Mouse (Mus musculus) myocyte (in vitro differentiated cells): ENCODE measurements around the gene Iffo2. TPM values are rescaled to one million over a fixed set of nuclear protein-coding genes. Genes with fewer than 3 reads are reported as not detected.

ENCODE experiments used
- H3K27me3 ChIP-seq: one replicate; pipeline ENCODE4 v1.6.1; 2011; ENCODE audit not compliant: control insufficient read depth, insufficient read depth, insufficient read length
- H3K36me3 ChIP-seq: one replicate; pipeline ENCODE4 v1.6.1; 2011; ENCODE audit not compliant: control insufficient read depth, insufficient read depth
- H3K4me2 ChIP-seq: one replicate; pipeline ENCODE4 v1.6.1; 2011; ENCODE audit warnings: low read depth, control low read depth
- H3K4me3 ChIP-seq: one replicate; pipeline ENCODE4 v1.5.1; 2011; ENCODE audit warnings: mild to moderate bottlenecking, control low read depth, moderate library complexity
- H3K79me2 ChIP-seq: one replicate; pipeline ENCODE4 v1.6.1; 2011; ENCODE audit not compliant: control insufficient read depth, insufficient read depth
- H3ac ChIP-seq: one replicate; pipeline ENCODE4 v1.6.1; 2011; ENCODE audit not compliant: control insufficient read depth, insufficient read length
- CEBPB ChIP-seq: IDR thresholded peaks from 2 replicates; pipeline ENCODE4 v1.6.1; 2011; ENCODE audit warnings: mild to moderate bottlenecking, moderate library complexity; ENCODE audit not compliant: poor library complexity, insufficient read depth, severe bottlenecking
- E2F4 ChIP-seq: IDR thresholded peaks from one replicate; pipeline ENCODE4 v1.6.1; 2011; ENCODE audit warnings: mild to moderate bottlenecking, control low read depth, moderate library complexity; ENCODE audit not compliant: insufficient read depth
- MAX ChIP-seq: IDR thresholded peaks from one replicate; pipeline ENCODE4 v1.6.1; 2011; ENCODE audit warnings: low read depth, mild to moderate bottlenecking, control low read depth
- MYOD1 ChIP-seq, 3 experiments: IDR thresholded peaks; one replicate each; pipeline ENCODE4 v1.6.1; 2011; ENCODE audit warnings: control low read depth in 2 of 3, low read depth in 2 of 3, mild to moderate bottlenecking in 2 of 3, moderate library complexity in 1 of 3; ENCODE audit not compliant: insufficient read length in 2 of 3, control insufficient read depth in 1 of 3
- MYOG ChIP-seq, 3 experiments: IDR thresholded peaks; one replicate each; pipeline ENCODE4 v1.6.1; 2011; ENCODE audit warnings: control low read depth in 2 of 3, low read depth in 2 of 3, mild to moderate bottlenecking in 2 of 3; ENCODE audit not compliant: insufficient read length in 2 of 3, control insufficient read depth in 1 of 3, insufficient read depth in 1 of 3
- POLR2A ChIP-seq: IDR thresholded peaks from one replicate; pipeline ENCODE4 v1.6.1; 2011; ENCODE audit warnings: low read depth, mild to moderate bottlenecking, control low read depth, moderate library complexity; ENCODE audit not compliant: insufficient read length
- POLR2AphosphoS2 ChIP-seq: IDR thresholded peaks from one replicate; pipeline ENCODE4 v1.6.1; 2011; ENCODE audit warnings: low read depth, control low read depth; ENCODE audit not compliant: insufficient read length
- REST ChIP-seq: IDR thresholded peaks from one replicate; pipeline ENCODE4 v1.6.1; 2011; ENCODE audit warnings: mild to moderate bottlenecking, control low read depth, moderate library complexity; ENCODE audit not compliant: insufficient read depth, insufficient read length
- SRF ChIP-seq: IDR thresholded peaks from one replicate; pipeline ENCODE4 v1.6.1; 2011; ENCODE audit warnings: low read depth; ENCODE audit not compliant: control insufficient read depth, insufficient read length
- TCF12 ChIP-seq: IDR thresholded peaks from one replicate; pipeline ENCODE4 v1.6.1; 2011; ENCODE audit warnings: mild to moderate bottlenecking, control low read depth; ENCODE audit not compliant: poor library complexity, insufficient read depth, severe bottlenecking
- TCF3 ChIP-seq: IDR thresholded peaks from one replicate; pipeline ENCODE4 v1.6.1; 2011; ENCODE audit warnings: low read depth, control low read depth; ENCODE audit not compliant: insufficient read length
- USF1 ChIP-seq: IDR thresholded peaks from one replicate; pipeline ENCODE4 v1.6.1; 2011; ENCODE audit warnings: low read depth, mild to moderate bottlenecking, control low read depth, moderate library complexity
- polyA plus RNA-seq: library from polyadenylated mRNA; unstranded; fragments of >200 nt; fragmentation: generic; extraction: Trizol; gene quantifications from one replicate; pipeline ENCODE4 v1.2.1, GENCODE M21; 2012; ENCODE audit warnings: missing spikeins

Gene Iffo2
- polyA plus RNA-seq, 1 experiment, result 12.1 TPM

DNA sequence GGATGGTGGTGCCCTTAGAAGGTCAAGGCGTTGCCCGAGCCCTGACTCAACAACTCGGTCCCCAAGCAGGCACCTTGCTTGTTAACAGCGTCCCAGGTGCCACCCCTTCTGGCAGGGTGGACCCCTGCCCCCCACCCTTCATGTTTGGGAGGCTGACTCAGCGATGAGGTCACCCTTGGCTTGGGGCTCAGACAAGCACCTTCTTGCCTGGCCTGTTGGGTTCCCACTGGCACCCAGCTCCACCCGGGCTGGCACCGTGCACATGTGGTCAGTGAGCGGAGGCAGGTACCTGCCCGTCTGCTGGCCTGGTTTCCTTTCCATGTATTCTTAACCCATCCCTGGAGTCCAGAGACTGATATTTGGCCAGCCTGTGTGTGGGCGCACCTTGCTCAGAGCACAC lies 8.4 kb upstream of the Iffo2 start:
- Histone ChIP-seq H3ac (no peak overlapping the region), H3K79me2 (no peaks in the 10 kb centered on the region), H3K4me2 (no peak overlapping the region), H3K4me3 (no peak overlapping the region), H3K27me3 (no peaks in the 10 kb centered on the region), H3K36me3 (no peaks in the 10 kb centered on the region)
- TF ChIP-seq USF1 (no peak), POLR2A (no peak), MYOD1 (IDR thresholded peaks at IDR 0.05; ENCODE audit: control insufficient read depth in 1 of 3, insufficient read length in 2 of 3, low read depth in 2 of 3) (no peak), MYOG (IDR thresholded peaks at IDR 0.05; ENCODE audit: control insufficient read depth in 1 of 3, insufficient read depth in 1 of 3, insufficient read length in 2 of 3, low read depth in 2 of 3) (no peak), REST (no peak), TCF3 (no peak), SRF (no peak), MAX (no peak), E2F4 (no peak), CEBPB (no peak), POLR2AphosphoS2 (no peak), TCF12 (no peak)

DNA sequence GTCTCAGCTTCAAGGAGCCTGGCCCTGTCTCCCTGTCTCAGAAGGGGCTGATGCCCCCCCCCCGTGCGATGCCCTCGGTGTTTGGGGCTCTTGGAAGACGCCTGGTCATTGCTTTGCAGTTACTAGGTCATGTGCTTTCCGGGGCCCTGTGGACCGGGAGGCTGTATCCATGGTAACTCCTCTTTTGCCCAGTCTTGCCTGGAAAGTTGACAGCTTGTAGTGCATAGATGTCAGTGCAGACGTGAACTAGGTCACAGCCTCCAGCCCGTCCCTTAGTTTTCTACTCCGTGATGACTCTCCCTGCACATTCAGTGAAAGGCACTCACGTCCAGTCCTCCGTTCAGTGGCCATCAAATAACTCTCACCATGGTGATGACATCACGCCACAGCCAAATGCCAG lies 3.9 kb upstream of the Iffo2 start:
- H3K4me2 ChIP-seq, result no peak overlapping the region
- TF ChIP-seq USF1 (no peak), REST (no peak), CEBPB (no peak), MYOD1 (IDR thresholded peaks at IDR 0.05; ENCODE audit: control insufficient read depth in 1 of 3, insufficient read length in 2 of 3, low read depth in 2 of 3) (no peak), MYOG (IDR thresholded peaks at IDR 0.05; ENCODE audit: control insufficient read depth in 1 of 3, insufficient read depth in 1 of 3, insufficient read length in 2 of 3, low read depth in 2 of 3) (no peak), TCF12 (no peak), POLR2A (no peak), E2F4 (no peak), TCF3 (no peak), MAX (no peak), POLR2AphosphoS2 (no peak)
- H3K4me3 ChIP-seq, result no peak overlapping the region
- H3K79me2 ChIP-seq, result no peaks in the 10 kb centered on the region
- no peaks in the 10 kb centered on the region for H3K27me3 ChIP-seq
- H3ac ChIP-seq, result no peak overlapping the region
- H3K36me3 ChIP-seq, result no peaks in the 10 kb centered on the region

DNA sequence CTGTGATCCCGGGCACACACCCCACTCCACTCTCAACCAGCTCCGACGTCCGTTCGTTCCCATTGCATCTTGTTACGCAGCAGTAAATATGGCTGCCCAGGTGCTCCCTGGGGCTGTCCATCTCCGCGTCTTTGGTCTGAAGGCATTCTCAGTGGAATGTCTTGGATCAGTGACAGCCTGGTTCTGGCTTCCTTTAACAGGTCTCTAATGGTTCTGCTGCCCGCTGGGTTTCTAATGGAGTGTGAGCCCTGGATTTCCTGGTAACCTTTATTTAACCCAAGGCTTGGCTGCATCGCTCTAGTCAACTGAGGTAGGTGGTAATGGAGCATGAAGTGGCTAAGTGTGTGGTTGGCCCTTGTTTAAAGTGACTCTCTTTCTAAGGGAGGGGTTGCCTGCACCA lies 1.7 kb downstream of the Iffo2 start:
- H3K4me3 ChIP-seq, result no peak overlapping the region
- H3K4me2 ChIP-seq, result no peak overlapping the region
- no peak for TF ChIP-seq E2F4
- no peak for TF ChIP-seq POLR2AphosphoS2
- no peak for TF ChIP-seq MAX
- TF ChIP-seq CEBPB, result no peak
- TF ChIP-seq USF1, result no peak
- no peak for TF ChIP-seq MYOD1 (IDR thresholded peaks at IDR 0.05; ENCODE audit: control insufficient read depth in 1 of 3, insufficient read length in 2 of 3, low read depth in 2 of 3)
- no peak for TF ChIP-seq TCF12
- no peak for TF ChIP-seq SRF
- no peak for TF ChIP-seq REST
- no peak for TF ChIP-seq POLR2A
- no peak for TF ChIP-seq MYOG (IDR thresholded peaks at IDR 0.05; ENCODE audit: control insufficient read depth in 1 of 3, insufficient read depth in 1 of 3, insufficient read length in 2 of 3, low read depth in 2 of 3)
- no peaks in the 10 kb centered on the region for H3K36me3 ChIP-seq
- H3ac ChIP-seq, result no peak overlapping the region
- no peaks in the 10 kb centered on the region for H3K27me3 ChIP-seq
- no peaks in the 10 kb centered on the region for H3K79me2 ChIP-seq

DNA sequence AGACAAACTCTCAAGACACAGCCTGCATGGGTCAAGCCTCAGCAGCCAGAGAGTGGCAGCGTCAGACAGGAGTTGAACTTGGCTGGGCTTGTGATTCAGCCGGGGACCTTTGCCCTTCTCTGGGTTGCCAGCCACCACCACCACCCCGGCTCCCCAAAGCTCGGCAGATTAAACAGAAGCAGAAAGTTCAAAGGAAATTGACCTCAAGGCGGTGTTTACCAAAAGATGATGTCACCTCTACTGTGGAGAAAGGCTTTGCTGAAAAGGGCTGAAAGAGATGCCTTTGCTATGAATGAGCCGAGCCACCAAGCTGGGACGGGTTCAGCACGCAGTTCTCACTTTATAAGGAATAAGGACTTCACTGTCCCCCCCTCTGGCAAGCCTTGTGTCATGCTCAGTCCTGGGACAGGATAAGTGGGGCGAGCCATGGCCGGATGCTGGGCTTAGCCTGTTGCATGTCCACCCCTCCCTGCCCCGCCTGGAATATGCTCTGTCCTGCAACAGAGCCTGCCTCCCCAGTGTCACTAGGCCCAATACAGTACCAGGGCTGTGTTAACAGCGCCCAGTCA lies 4.9 kb downstream of the Iffo2 start:
- H3K79me2 ChIP-seq, result no peaks in the 10 kb centered on the region
- H3K27me3 ChIP-seq, result no peaks in the 10 kb centered on the region
- peak overlapping the region; percentile 57 for H3K4me2 ChIP-seq
- no peak for TF ChIP-seq POLR2A
- TF ChIP-seq MYOG (IDR thresholded peaks at IDR 0.05; ENCODE audit: control insufficient read depth in 1 of 3, insufficient read depth in 1 of 3, insufficient read length in 2 of 3, low read depth in 2 of 3), result no peak
- no peak for TF ChIP-seq MAX
- TF ChIP-seq USF1, result no peak
- no peak for TF ChIP-seq REST
- 0 out of 2 replicates have a peak, but pooled peaks have one; percentile 19 for TF ChIP-seq CEBPB
- TF ChIP-seq TCF12, result no peak
- no peaks in the 10 kb centered on the region for H3K36me3 ChIP-seq
- no peak overlapping the region for H3ac ChIP-seq
- H3K4me3 ChIP-seq, result no peak overlapping the region

DNA sequence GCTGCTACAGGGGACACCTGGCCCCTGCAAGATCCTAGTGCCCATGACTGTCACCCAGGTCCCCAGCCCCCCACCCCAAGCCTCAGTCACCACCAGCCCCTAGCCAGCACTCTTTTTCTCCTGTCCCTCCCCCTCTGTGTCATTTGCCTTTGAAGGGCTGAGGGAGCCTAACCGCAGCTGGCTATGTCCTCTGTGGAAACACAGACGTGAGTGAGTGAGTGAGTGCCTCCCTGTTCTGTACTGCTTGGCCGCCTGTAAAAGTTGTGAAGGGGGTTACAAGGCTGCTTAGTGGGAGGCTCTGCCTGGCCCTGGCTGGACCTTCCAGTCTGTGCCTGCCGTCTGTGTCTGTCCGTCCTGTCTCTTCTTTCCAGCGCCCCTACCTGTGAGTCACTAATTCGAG lies 5.4 kb downstream of the Iffo2 start:
- Histone ChIP-seq H3K4me2 (peak overlapping the region; percentile 57), H3K27me3 (no peaks in the 10 kb centered on the region), H3K36me3 (no peaks in the 10 kb centered on the region), H3K4me3 (no peak overlapping the region), H3ac (no peak overlapping the region), H3K79me2 (no peaks in the 10 kb centered on the region)
- TF ChIP-seq MYOD1 (IDR thresholded peaks at IDR 0.05; ENCODE audit: control insufficient read depth in 1 of 3, insufficient read length in 2 of 3, low read depth in 2 of 3), result peak in 1 of 3 experiments; percentile 20
- no peak for TF ChIP-seq TCF3
